Mouse (Mus musculus) mature B cell (primary cell): ENCODE results near the gene Cped1.

Source experiments
- in situ Hi-C: fragments of 300-500 bp; cut with MboI; formaldehyde crosslinking; loops from 2 replicates; pipeline ENCODE4 v1.14.3; 2019

The Cped1 gene

DNA sequence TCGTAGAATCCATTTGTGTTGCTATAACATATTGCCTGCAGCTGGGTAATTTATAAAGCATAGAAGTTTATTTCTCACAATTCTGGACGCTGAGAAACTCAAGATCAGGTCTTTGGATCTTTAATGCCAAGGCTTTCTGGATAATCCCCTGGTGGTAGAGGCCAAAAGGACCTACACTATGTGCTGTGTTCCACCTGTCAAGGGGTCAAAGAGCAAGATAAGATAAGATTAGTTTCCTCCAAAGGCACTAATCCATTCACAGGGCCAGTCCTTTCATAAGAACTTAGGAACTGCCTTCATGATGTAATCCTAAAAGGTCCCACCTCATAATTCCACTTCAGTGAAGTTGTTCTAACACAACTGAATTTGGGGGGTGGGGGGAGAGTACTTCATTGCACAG lies 162.8 kb downstream of the Cped1 start:
- in situ Hi-C loops: no loop called here

DNA sequence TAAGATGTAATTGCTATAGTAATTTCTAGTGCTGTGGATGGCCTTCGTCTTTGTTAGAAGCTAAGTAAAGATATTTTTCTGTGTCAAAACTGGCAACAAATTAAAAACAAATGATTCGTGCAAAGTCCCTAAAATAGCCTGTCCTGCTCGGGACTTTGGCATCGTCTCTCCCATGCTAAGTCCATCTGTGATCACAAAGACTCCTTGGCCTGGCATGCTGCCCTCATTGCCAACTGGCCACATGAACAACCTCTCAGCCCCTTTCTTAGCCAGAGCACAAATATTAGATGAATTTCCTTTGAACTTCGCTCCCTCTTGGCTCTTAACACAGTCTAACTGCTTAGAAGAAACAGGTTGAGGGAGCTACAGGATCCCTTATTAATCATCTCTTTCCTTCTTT lies 171.7 kb downstream of the Cped1 start:
- in situ Hi-C loops: no loop called here

DNA sequence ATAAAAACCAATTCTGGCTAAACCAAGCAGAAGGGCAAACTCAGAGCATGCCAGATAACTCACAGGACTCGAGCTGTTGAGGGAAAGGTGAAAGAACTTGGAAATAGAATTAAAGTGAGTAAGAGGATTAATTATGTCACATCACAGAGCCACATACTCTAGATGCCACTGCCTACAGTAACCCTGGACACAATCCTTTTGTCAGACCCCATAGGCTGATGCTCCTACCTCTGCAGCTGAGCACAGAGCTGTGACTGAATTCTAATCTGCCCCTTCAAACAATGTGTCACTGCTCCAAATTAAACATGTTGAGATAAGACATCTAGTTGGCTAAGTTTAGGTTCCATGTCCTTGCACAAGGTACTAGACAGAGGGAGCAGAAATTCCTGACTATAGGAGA lies 176.2 kb downstream of the Cped1 start:
- in situ Hi-C loops: no loop called here

DNA sequence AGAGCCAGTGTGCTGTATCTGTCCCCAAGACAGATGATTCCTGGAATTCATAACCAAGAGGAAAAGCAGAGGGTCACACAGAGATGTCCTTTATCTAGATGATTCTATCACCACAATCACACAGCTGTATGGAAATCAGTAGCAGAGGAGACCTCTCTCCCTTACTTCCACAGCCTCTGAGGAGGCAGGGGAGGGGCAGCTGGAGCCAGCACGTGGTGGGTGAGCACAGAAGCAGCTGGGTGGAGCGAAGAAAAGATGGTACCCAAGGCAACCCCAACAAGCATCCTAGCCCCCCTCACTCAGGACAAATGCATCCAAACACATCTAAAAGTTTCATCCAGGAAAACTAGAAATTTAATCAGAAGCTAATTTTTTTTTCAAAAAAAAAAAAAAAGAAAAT lies 182.7 kb downstream of the Cped1 start:
- in situ Hi-C loops: no loop called here

DNA sequence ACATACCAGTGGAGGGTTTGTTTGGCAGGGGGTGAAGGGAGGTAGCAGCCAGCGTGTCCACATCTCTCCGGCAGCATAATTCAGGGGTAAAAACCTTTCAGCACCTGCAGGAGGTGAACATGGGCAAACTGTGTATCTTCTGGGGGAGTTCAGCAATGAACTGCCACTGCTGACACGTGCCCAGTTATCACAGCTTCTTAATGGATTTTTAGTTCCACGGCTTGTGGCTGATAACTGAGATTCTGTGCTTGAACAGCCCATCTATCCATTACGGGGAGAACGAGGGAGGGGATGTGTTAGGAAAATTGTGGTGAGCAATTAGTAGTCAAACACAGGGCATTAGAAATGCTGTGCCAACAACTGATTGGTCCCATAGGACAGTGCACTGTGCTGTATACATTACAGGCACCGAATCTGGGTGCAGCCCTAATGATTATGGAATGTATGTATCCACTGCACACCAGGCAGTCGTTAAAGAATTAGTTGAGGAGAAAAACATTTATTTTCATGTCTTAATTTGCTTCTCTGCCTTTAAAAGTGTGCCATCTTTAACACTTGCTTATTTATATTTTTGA lies 193.1 kb downstream of the Cped1 start:
- in situ Hi-C loops: no loop called here

DNA sequence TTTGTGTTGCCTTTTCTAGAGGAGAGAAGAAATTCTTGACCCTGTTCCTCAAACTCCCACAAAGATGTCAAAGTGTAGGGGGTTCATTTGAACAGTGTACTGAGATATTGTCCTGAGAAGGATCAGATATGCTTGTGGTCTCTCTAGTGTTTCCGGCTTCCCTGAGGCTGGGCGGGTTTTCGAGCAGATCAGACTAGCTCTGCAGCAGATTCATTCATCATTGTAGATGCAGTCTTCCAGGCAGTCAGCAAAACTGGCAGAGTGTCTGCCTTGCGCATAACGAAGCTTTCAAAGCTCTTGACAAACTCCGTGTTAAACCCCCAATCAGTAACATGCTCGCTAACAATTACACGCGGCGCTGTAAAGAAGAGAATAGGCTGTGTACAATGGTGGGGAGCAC lies 194.6 kb downstream of the Cped1 start:
- in situ Hi-C loops: no loop called here

DNA sequence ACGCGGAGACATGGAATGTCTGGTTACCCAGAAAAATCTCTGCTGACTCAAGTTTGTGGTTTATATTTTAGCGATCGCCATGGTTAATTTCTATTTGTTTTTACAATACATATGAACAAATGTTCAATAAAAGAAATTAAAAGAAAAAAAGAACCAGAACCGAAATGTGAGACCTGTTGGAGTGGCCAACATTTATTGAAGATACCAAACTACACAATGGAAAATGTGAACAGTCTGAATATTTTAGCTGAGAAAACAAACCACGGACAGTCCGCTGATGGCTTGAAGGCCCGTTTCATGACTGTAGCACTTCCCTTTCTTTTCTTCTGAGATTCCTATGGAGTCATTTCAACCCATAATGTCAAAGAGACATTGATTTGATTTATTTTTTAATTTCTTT lies 201.3 kb downstream of the Cped1 start:
- in situ Hi-C loops: no loop called here

DNA sequence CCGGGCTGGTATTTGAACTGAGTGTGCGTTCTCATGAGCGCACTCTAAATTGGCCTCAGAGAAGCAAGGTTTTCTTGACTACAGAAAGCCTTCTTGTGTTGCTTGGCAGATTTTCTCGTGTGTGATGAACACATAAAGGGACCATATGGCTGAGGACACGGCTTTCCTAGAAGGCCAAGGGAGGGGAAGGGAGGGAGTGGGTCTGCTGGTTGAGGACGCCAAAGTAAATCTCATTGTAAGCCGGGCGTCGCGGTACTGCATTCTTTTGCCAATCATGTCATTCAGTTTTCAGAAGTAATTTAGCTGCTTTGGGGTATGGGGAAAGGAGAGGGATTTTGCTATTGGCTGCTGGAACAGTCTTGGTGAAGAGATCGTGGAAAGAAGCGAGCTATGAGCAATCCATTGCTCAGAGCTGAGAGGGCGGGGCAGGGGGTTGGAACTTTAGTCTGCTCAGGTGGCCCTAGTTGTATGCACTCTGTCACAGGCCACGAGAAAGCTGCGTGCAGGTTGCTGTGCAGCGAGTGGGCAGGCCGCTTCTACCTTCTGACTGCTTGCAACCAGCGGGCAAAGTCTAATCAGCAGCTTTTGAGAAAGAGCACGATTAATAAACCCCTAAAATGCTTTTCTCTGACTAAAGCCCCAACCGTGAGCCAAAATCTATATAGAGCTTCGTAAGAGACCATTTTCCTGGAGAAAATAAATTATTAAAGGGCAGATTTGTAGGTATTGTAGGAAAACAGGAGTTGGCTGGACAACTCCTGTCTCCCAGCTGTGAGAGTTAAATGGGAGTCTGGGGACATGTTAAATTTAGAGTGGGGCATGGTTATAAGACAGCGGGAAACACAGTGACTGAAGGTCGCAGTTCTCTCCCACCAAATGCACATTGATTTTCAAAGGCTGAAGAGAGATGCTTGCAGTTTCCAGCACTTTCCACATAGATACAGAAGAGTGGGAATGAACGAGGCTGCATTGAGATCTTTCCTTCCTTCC lies 203.9 kb downstream of the Cped1 start:
- in situ Hi-C loops: no loop called here

DNA sequence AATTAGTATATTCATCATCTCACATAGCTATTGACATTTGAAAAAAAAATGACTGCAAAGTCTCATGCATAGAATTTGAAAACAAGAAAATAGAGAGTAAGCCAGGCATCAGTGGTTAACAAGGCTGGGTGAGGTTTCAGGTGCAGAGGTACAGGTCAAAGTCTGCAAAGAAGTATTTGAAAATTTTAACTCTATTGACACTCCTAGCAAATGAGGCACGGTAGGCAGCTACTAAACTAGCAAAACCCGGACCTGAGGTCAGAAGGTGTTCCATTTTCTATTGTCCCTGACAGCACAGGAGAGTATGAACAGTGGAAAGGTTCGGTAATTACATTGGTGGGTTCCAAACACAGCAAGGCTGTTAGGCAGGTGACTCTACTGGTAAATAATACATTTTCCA lies 212.9 kb downstream of the Cped1 start:
- in situ Hi-C loops: no loop called here

DNA sequence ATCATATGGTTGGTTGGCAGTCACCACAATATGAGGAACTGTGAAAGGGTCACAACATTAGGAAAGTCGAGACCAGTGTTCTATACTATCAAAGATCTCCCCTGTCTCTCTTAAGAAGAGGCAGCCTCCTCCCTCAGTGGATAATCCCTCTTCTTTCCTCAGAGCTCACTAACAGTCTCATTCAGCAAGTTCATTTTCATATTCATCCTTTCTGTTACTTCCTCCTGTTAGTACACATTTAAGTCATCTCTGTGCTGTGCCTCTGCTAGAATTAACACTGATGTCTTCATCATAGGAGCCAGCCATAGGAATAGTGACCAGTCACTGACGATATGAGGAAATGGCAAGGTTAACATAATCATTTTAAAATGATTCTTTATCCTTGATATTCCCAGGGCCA lies 213.8 kb downstream of the Cped1 start:
- in situ Hi-C loops: no loop called here

DNA sequence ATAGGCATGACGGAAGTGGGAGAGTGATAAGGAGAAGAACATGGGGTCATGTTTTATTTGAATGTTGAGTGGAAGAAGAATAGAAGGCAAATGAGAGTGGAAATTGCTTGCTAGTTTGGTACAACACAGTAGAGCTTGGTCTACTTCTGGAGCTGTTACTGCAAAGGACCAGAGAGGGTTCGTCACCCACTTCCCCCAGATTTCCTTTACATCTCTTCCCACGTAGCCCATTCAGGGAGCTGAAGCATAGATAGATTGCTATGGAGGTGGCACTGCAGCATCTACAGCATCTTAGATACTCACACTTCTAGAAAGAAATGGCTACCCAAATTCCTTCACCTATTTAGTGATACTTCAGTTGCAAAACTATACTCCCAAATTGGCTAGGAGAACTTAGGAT lies 214.4 kb downstream of the Cped1 start:
- in situ Hi-C loops: no loop called here

DNA sequence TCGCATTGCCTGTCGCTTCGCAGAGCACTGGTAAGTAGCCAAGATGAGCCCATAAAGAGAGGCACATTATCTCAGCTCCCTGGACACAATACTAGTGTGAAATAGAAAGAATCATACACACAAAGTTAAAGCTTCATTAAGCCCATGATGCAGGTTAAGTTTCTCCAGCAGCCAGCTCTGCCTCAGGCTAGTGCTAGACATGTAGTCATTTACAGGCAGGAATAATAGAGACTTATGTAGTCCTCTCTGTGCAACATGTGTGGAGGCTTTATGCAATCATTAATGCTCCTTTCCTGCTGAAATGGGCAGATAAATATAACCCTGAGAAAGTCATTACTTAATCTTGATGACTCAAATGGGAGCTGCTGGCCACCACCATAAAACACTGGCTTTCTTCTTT lies 216.2 kb downstream of the Cped1 start:
- in situ Hi-C loops: no loop called here

DNA sequence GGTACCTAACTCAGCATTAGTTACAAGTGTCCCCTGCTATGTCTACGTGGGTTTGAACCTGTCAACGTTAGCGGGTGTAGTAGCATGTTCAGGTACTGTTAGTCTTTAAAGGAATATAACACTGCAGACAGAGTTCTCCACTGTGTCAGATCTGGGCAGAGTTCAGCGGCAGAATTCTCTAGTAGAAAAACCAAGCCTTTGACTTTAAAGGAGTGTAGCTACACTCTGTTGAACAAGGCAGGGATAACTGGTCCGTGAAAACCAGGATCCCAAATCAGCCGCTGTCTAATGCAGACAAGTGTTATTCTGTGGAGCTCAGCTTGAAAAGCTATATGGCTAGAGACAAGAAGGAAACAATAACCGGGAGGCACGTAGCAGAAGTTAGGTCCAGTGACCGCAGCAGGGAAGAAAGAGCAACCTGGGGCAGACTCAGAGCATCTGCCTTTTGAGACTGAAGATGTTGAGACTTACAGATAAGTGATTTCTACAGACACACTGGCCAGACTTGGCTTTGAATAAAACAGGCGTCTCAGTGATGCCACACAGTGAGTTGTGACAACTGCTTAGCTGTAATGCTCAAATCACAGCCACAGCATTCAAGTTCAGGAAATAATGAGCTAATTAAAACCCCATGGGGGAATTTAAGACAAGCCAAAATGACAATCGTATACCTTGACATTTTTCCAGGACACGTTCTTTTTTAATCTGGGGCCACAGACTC lies 219.5 kb downstream of the Cped1 start:
- in situ Hi-C loops: no loop called here

DNA sequence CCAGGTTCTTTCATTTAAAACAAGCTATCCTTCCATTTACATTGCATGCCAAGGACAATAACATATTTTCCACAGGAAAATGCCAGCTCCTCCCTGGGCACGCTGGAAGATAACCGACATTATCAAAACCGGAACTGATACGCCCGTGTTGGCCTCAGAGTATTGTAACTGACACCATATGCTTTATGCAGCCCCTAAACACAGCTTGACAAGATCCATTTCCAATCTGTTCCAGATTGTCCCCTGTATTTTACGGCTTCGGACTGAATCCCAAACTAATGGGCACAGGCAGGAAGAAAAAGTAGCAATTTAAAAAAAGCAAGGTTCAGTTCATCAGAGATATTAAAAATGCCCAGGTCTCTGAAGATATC lies 220.0 kb downstream of the Cped1 start:
- in situ Hi-C loops: no loop called here

DNA sequence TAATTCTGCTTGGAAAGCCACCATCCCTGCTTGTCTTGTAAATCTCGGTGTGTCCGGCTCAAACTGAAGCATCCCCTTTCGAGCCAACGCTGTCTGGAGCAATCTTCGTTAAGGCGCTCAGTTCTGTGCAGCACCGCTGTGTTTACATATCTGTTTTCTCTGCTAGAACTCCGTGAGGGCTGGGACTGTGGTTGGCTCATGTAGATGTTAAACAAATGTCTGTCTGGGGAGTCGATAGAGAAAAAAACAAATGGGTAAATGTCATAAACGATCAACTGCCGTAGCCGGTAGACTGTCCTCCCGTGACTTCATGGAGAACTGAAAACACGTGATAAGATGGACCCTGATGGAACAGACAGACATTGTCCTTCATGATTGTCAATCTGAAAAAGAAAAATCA lies 220.5 kb downstream of the Cped1 start:
- in situ Hi-C loops: no loop called here

DNA sequence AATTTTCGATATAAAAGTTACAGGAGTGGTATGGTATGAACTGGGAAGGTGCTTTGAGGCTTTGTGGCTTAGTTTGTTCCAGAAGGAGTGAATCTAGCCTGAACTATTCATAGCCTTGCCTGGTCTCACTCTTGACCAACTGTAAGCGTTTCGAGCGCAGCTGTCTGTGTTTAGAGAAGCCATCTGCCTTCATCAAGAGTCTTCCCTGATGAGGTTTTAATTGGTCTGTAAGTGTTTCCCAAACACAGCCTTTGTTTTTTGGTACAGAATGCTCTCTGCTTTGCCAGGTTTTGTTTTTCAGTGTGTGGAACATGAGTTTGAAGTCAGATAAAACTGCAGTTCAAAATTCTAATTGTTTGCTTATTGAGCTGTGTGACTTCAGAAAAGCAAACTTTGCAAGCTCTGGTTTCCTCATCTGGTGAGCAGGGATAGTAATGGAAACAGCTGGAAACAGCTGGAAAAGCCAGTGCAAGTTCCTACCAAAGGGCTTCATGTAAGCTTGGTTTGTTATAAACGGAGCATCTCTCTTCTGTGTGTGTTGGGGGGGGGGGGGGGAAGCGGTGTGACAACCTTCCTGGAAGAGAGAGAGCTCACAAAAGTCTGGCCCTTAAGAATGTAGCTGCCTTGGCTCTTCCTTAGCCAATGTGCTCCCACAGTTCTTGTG lies 221.0 kb downstream of the Cped1 start:
- in situ Hi-C loops: no loop called here

DNA sequence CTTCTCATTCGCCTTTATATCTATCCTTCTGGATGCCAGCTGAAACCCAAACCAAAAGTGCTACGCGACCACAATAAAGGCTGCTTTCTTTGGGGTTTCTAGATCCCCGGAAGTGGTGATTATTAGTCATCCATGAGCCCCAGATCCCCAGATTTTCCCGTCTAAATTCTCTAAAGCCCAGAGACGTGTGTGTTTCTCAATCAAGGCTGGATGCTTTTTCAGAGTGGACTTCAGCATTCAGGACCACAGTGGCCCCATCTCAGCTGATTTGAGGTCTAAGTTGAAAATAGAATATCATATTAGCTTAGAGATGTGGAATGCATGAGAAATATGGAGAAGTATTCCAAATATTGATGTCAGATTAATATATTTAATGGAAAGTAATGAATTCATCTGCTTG lies 226.4 kb downstream of the Cped1 start:
- in situ Hi-C loops: no loop called here

DNA sequence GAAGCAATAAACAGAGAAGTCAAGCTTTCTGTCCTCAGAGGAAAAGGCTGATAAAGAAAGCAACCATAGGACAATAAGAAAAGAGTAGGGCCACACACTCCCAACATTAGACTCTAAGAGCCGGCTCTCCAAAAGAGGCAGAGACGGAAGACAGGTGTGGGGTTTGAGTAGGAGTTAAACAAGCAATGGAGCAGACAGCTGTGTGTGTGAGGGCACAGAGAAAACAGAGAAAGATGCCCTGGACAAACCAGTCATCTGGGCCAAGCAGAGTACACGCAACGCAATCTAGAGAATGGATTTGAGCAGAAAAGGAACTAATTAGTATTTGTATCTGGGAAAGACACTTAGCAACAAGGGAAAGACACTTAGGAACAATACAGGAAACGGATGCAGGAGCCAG lies 227.5 kb downstream of the Cped1 start:
- in situ Hi-C loops: no loop called here

DNA sequence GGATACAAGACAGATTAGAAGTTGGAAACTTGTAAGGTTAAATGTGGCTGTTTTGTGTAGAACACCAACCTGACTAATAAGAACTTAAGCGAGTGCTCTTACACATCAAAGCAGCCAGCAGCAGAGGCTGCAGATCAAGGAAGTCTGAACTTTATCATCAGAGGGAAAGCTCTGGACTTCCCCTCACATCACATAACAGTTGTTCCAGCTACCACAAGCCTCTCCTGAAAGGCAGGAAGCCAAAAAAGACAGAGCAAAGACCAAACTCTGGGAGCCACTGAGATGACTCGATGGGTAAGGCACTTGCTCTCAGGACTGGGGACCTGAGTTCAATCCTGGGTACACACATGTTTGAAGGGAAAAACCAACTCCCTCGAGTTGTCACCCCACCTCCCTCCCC lies 228.1 kb downstream of the Cped1 start:
- in situ Hi-C loops: no loop called here

DNA sequence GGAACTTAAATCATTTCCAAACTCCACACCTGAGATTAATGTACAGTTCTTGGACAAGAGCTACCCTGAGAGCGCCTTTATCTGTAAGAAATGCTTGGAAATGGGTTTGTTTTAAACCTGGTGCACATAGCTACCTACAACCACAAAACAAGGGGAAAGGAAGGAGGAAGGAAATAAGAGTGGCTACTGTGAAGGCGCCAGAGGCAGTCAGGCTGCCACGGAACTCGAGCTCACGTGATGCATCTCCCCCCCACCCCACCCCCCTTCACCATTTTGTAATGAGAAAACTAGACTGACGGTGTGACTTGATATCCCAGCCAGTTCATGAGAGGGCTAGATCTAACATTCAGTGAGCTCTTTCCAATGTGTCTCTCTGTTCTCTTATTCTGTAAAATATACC lies 228.9 kb downstream of the Cped1 start:
- in situ Hi-C loops: no loop called here

DNA sequence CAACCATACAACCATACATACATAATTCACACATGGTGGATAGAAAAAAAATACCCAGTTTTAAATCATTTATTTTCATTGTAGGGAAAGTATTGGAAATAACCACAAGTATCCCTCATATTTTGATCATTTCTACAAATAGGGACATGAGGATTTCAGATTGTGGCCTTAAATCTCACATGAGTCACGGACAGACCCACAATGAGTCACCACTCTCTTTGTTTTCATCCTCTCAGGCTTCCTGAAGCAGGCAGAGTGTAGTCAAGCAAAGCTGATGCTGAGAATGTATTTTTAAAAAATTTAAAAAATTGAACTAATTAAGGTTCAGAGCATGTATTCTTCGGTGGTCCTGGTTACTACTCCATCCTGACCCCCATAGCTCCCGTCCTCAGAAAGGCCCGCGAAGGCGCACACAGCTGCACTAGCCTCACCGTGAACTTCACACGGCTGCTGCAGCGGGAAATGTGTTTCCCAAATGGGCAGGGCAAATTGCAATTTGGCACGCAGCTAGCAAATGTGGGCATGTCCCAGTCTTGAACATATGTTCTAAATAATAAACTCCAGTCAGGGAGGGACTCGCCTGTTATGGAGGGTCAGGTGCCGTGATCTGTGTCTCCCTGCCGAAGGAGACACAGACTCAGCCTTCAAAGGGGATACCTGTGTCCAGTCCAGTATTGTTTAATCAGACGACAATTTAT lies 230.7 kb downstream of the Cped1 start:
- in situ Hi-C loops: no loop called here

DNA sequence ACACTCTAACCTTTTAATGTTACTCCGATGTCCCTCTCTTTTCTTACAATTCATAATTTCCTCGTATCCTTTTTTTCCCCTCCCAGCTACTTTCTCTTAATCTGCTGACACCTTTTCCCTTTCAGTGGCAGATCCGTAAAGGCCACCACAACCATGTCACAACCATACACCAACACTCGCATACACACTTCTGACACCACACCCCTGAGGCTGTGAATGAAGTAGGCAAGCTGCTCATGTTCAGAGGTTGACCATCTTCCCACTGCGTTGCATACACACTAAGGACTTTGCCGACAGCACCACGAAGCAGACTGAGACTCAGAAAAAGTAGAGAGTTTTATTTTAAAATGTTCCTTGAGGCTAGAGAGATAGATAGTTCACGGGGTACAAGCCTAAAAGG lies 235.4 kb downstream of the Cped1 start:
- in situ Hi-C loops: no loop called here
